Mouse (Mus musculus): ENCODE data around the gene Tectb. TPM values are rescaled to one million over a fixed set of nuclear protein-coding genes. Genes with fewer than 3 reads are reported as not detected.
A peak's percentile ranks its signal among the peaks of the same experiment; 100 is the strongest.
"Not testable (repeated sequence)": the region's sequence is repeated elsewhere in the genome, so short reads cannot be mapped to it uniquely, and the experiment has no call there.

Tectb gene
- total RNA-seq, 2 experiments from 2014 or later, result 0.31 to 0.42 TPM

DNA sequence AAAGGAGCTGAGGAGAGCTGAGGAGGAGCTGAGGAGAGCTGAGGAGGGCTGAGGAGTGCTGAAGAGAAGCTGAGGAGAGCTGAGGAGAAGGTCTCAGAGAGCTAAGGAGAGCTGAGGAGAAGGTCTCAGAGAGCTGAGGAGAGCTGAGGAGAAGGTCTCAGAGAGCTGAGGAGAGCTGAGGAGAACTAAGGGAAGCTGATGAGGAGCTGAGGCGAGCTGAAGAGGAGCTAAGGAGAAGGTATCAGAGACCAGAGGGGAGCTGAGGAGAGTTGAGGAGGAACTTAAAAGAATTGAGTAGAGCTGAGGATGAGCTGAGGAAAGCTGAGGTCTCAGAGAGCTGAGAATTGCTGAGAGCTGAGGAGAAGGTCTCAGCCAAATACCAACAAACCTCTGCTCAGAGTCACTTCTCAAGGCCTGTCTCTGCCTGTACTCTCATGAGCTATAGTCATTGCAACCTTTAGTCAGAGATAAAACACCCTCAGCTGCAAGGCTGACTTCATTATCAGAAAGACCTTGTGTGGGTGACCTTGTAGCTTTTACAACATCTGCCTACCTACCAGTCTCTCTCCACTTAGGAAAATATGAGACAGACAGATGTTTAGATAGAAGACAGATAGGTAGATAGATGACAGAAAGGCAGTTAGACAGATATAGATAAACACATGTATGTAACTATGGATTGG is 15.2 kb upstream of the Tectb start:
- DNase-seq (ENCODE audit: low spot score in 2 of 2), result no peak

DNA sequence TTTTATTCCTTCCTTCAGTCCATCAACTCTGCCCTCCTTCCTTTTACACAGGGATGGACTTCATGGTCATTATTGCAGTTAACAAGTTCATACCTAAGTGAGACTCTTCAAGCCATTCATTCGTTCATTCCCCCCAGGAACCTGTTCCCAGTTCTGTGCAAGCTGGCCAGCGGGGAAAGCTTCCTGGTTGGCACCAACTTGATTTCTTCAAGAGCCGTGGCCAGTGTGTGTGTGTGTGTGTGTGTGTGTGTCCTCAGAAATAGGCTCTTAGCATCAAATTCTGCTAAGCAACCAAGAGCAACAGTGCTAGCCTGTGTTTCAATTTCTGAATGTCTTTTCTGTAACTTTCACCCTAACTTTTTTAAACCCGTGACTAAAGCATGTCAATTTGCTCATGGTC is 14.6 kb upstream of the Tectb start:
- no peak for DNase-seq (ENCODE audit: low spot score in 2 of 2)

DNA sequence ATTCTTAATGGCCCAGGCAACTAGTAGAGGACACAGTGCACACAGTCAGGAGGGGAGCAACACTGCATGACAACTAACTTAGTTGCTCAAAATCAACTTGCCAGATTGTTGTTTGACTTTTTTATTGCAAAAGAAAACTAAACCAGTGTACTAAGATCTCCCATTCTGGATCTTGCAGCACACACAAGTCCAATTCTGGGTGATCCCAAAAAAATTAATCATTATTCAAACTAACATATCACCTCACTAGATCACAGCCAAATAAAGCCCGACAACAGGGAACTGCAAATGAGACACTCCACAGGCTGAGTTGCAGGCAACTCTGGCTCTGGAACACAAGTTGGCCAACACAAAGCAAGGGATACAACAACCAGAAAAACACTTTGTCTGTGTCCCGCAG is 13.8 kb upstream of the Tectb start:
- DNase-seq (ENCODE audit: low spot score in 2 of 2), result no peak

DNA sequence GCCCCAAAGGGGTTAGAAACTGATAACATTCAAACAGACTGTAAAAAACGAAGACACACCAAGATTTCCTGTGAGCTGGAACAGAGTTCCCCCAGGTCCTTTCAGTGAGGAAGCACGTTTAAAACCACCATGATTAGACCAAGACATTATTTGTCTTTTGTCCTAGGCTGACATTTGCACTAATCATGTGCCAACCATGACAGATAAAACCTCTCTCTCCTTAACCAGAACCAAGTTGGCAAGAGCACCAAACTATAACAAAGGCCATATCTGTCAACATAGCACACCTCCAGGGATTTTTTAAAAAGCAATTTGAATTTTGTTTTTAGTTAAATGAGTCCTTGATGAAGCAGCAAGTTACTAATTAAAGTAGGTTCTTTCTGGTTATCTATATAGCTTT is 12.8 kb upstream of the Tectb start:
- no peak for DNase-seq (ENCODE audit: low spot score in 2 of 2)

DNA sequence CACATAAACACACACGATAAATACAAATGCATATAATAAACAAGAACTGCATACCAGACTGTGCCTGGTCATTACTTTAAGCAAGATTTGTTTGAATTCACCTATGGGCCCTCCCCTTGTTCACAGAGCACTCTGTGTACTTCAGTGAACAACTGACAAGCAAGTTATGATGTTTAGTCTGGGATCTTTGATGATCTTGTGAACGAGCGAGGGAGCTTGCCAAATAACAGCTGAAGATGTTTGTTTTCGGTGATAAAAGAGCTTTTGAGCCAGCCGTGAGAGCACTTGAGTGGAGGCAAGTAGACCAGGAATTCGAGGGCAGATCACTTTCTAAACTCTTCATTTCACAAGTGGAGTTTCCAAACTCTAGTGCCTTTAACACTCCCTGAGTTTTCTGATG is 12.2 kb upstream of the Tectb start:
- no peak for DNase-seq (ENCODE audit: low spot score in 2 of 2)

DNA sequence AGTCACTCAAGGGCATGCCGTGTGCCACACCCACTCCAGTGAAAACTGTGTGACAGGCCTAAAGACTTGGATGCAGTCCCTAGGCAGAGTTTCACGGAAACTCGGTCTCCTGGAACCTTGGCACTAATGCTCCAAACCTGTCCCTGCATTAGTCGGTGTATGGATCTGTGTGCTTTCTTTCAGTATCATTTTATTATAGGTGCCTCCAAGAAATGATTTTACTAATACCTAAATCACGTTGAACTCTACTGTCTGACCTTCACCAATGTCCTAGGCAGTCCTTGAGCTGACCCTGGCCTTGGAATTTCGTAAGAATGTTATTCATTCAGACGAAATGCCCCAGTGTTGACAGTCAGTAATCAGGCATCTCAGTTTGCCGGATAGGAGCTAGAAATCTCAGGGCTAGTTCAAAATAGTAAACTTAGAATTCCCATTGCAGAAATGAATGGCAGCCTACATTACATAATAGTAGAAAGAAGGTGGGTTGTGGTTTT is 11.2 kb upstream of the Tectb start:
- not testable (repeated sequence) for DNase-seq (ENCODE audit: low spot score in 2 of 2)

DNA sequence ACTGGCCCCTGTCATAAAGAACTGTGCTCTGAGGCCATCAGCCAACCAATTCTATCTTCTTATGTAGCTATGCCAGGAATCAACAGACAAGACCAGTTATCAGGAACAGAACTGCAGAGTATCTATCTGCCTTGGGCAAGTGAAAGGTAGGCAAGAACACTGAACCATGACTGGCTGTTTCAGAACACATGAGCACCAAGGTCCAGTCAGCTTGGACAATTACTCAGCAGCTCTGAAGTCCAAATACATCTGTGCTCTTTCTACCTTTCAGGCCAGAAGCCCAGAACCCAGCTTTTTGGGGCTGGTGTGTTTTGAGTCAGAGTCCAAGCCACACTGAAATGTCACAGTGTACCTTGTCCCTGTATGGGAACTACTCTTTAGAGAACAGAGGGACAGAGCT is 10.1 kb upstream of the Tectb start:
- DNase-seq (ENCODE audit: low spot score in 2 of 2), result no peak

DNA sequence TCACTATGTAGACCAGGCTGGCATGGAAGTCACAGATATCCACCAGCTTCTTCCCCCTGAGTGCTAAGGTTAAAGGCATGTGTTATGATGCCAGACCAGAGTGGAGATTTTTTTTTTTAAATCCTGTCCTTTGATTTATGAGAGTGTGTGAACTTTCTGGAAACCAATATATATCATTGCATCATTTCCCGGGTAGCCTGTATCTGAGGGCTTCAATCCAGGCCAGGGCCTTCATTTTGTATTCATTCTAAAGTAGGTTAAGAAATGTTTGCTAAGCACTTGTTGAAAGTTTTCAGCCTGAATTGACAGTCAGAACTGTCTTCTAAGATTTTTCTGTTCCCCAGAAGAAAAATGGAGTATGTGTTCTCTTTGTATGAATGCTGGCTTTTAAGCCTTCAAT is 8.9 kb upstream of the Tectb start:
- DNase-seq (ENCODE audit: low spot score in 2 of 2), result no peak

DNA sequence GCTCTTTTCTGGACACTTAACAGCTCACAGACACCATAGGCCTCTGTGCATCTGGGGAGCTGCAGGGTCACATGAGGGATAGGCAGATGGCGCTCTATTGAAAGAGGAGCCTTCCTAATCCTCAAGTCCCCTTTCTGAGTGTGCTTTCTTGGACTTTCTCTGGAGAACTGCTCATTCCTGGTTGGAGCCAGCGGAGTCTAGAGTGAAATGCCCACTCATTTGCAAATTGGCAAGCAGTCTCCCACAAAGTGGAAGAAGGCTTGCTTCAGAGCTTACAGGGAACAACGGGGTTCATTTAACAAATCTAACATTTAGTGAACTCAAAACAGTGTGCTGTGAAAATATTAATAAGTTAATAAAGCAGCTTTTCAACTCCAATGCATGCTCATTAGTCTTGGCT is 3.4 kb upstream of the Tectb start:
- DNase-seq (ENCODE audit: low spot score in 2 of 2), result no peak

DNA sequence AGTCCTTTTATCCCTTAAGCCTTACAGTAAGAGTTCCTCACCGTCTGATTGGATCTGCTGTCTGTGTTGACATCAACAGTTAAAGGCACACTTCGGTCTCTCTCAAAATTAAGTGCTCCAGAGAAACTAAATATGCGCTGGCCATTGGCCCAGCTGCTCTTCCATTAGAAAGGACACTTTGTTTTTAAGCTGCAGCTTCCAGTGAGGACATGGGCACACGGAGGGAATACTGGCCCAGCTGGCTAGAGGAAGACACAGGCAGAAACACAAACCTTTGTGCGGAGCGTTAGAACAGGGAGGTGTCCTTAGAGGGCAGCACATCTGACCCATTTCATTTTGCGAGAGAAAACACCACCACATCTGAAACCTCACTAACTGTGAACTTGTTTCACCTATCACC is 3.9 kb downstream of the Tectb start:
- DNase-seq (ENCODE audit: low spot score in 2 of 2), result no peak

DNA sequence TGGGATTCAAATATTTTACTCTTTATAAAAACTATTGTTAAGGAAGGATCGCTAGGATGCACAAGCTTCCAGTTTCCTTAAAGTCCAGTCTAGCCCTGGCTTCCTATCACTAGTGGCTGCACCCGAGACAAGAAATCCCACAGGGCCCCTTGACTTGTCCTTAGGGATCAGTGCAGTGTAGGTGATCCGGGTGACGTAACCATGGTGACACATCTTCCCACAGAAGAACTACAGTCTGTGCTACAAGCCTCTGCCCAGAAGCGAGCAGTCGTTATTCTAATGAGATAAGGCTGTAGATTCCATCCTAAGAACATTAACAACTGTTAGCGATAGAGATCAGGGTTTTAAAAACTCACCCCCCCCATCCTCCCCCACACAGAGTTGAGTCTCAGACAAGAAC is 4.5 kb downstream of the Tectb start:
- no peak for DNase-seq (ENCODE audit: low spot score in 2 of 2)

DNA sequence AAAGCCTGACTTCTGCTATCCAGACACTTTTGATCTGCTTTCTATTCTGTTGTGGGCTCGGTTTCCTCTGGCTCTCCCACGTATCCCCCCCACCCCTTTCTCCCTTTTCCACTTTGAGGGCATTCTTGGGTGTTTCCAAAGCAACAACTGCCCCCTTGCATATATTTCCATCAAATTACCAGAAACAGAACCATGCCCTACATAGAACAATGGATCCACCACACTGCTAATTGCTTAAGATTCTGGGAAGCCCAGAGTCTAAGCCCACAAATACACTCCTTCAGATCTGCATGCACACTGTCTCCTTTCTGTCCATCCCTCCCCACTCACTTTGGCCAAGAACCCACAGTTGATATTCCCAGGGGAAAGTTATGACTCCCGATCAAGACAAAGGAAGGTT is 5.1 kb downstream of the Tectb start:
- no peak for DNase-seq (ENCODE audit: low spot score in 2 of 2)

DNA sequence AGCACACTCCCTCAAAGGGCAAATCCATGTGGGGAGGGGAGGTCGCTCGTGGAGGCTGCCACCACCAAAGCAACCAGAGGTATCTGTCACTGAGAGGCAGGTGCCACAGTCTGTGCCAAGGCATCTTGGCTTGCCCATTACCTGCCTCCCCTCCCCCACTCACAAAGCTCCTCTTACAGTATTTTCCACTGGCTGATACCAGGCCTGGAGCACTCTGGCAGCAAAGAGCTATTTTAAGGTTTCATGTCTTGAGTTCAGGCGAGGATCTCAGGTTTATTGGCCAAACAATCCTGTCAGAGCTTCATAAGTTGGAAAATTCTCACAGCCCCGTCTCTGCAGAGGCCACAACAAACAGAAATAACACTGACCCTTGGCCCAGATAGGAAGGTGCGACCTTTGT is 9.5 kb downstream of the Tectb start:
- no peak for DNase-seq (ENCODE audit: low spot score in 2 of 2)

DNA sequence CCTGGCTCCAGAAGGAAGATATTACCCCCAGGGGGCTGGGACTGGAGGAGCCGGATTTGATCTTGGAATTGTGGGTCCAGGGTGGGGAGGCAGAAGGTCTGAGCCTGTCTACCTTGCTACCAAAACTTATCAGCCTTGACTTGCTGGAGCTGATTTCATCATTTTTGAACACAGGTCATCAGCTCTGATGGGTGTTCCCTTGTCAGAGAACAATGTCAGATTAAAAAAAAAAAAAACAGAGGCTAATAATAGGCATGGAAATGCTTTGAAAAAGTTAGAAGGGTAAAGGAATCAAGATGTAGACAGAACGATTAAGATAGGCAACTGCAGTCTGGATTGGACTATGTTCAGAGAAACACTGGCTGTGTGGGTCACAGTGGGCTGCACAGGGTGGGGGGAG is 11.1 kb downstream of the Tectb start:
- no peak for DNase-seq (ENCODE audit: low spot score in 2 of 2)

DNA sequence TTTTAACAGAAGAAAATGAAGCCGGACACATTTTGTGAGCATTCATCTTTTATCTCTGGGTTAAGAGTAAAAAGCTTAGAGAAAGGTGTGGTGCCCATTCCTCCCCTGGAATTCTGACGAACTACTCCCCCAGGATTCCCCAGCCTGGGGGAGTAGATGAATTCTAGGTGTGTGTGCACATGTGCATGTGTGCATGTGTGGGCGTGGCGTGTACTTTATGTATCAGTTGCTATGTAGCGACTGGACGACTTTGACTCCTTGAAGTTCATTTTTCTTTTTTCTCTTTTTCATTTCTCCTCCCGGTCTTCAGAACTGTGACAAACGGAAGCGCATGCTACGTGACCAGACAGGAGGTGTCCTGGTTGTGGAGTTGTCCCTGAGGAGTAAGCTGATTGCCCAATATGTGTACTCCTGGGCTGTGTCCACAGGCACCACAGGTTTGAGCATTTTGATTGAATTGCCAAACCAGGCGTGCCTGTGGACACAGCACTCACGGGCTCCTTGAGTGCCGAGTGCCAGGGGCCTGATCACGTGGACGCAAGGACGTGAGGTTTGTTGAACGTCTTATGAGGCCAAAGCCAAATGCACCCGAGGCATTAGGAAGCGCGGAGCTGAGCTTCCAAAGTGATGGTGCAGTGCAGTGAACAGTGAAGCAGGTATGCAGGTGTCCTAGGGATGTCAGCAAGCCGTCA is 11.9 kb downstream of the Tectb start:
- DNase-seq (ENCODE audit: low spot score in 2 of 2), result no peak

DNA sequence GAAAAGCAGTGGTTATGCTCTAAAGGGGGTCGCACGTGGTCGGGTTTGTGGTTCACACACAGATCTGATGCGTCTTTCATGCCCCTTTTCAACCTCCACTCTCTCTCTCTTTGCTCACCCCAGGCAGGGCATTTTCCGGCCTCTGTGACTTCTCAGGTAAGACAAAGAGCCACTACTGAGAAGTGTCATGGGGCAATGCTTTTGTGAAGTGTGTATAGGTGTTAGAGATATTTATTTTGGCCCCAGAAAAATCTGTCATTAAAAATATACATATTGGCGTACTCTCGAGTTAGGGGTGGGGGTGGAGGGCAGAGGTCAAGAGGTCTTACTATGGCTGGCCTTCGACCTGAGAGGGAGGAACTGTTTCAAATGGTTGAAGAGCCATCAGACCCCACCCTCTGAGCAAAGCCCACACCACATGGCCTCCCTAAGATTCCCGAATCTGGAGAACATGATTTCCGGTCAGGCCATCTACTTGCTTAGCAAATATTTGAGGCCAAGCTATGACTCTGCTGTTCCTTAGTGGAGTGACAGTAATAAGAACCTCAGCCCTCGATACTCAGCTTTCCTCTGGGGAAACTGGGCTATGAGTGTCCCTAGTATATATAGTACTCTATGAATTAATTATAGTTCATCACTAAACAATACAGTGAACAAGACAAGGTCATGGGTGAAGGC is 13.3 kb downstream of the Tectb start:
- DNase-seq (ENCODE audit: low spot score in 2 of 2), result no peak

DNA sequence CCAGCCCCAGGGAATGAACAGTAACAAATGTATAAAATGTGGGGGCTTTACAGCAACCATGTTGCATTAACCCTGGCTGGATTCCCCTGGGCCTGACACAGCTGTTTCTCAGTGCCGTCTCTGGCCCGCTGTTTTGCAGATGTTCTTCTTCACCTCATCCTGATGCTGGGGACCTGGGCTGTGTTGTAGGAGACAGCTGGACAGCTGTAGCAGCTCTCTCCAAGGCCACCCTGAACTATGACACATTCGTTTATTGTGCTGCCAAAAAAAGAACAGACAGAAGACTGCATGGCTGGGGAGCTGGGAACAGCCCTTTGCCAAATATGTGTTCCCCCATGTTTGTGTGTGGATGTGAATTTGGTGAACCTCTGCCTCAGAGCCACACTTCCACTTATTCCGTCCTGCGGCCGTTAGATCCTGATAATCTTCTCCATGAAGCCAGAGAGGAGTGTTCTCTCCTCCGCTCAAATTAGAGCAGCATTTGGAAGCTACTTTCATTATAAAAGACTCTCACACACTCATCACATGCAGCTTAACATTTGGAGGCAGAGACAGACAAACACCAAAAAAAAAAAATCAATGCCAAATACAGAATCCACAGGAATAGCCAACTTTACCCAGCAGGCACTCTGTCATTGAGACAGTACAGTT is 14.1 kb downstream of the Tectb start:
- DNase-seq (ENCODE audit: low spot score in 2 of 2), result peak in 1 of 2 experiments; percentile 34

DNA sequence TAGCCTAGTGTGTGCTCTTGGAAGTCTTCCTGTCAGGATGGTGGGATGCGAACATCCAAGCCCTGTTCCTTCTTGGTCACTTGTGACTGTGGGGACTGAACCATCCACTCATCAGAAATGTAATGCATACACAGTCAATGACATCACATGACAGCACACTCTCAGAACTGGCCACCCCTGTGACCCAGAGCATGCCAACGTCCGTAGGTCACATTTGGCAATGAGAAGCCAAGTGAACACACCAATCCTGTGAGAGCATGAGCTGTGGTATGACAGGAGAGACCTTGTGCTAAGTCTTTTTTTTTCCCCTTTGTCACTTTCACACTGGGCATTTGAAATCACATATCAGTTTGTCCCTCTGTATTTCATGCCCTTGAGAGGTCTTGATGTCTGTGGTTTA is 15.0 kb downstream of the Tectb start:
- DNase-seq (ENCODE audit: low spot score in 2 of 2), result no peak

DNA sequence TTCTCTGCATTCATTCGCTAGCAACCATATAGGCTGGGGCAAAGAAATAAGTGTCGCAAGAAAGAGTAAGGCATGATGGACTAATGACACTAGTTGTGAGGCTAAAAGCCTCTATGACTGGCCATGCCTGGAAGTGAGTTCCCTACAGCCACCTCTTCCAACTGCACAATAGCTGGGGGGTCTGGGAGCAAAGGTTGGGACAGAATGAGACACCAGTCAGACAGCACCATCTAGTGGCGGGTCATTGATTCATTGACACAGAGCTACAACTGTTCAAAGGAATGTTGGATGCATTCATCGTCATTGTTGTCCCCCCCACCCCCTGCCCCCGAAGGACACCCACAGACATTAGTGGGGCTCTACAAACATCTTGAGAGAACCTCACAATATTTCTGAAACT is 17.8 kb downstream of the Tectb start:
- peak; percentile 15 to 44 for DNase-seq (ENCODE audit: low spot score in 2 of 2)

DNA sequence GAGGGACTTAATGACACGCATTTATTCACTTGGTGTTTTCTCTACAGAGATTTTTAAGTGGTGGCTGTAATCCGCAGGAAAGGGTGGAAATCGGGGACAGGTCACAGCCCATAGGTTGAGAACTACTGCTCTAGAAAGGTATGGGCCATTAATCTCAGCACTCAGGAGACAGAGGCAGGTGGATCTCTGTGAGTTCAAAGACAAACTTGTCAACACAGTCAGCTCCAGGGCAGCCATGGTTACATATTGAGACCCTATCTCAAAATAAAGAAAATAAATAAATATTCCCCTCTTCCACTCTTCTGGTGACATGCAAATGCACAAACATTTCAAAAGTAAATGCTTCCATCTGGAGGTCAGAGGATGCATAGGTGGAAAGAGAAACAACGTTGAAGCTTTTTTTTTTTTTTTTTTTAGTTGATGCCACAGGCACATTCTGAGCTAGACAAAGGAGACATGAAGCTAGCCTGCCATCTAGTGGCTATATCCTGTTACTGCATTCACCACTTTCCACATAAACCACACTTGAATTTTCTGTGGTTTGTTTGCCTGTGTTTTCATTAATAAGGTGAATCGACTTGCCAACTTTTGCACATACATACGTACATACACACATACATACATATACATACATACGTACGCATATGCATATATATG is 26.1 kb downstream of the Tectb start:
- no peak for DNase-seq (ENCODE audit: low spot score in 2 of 2)

DNA sequence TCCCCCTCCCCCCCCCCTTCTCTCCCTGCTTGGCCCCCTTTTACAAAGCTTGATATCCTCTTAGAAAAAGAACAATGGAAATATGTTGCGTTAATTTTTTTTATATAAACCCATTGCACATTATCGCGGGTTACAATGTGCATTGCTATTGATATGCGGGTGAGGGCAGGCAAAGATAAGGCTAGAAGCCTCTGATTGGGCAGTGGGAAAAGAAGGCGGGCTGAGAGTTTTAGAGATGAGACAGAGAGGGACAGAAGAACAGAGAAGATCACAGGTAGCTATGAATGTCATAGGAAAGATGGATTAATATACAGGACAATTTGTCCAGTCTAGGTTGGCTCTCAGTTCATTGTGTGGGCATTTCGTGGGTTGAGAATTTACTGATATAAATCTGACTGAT is 26.7 kb downstream of the Tectb start:
- no peak for DNase-seq (ENCODE audit: low spot score in 2 of 2)
